Mouse (Mus musculus) right cerebral cortex, postnatal 14 days (tissue): ENCODE data around the gene Prr5.
"Not testable (repeated sequence)": the region's sequence is repeated elsewhere in the genome, so short reads cannot be mapped to it uniquely, and the experiment has no call there.

ENCODE experiments used
- DNase-seq: peaks from one replicate; pipeline ENCODE4 v3.0.0; 2022

Prr5 gene

GRCm38 (mm10) chr15:84717570-84718270 lies 48.3 kb downstream of the Prr5 start:
- not testable (repeated sequence) for DNase-seq

GRCm38 (mm10) chr15:84718785-84719184 lies 49.4 kb downstream of the Prr5 start:
- DNase-seq, result no peak

GRCm38 (mm10) chr15:84719791-84720190 lies 50.4 kb downstream of the Prr5 start, which contains the start of gene Arhgap8:
TSS of gene Arhgap8 (plus strand) at chr15:84720052.
- no peak for DNase-seq

GRCm38 (mm10) chr15:84720291-84721204 lies 51.1 kb downstream of the Prr5 start:
- DNase-seq, result no peak

- not testable (repeated sequence) for DNase-seq
These were observed 54.2 kb downstream of the Prr5 start for GRCm38 (mm10) chr15:84723656-84724055.

- DNase-seq, result no peak
These were observed 54.8 kb downstream of the Prr5 start for GRCm38 (mm10) chr15:84724199-84724598.

- no peak for DNase-seq
These were observed 60.3 kb downstream of the Prr5 start for GRCm38 (mm10) chr15:84729685-84730084.

- DNase-seq, result no peak
These were observed 61.5 kb downstream of the Prr5 start for GRCm38 (mm10) chr15:84730893-84731292.

- DNase-seq, result no peak
These were observed 62.4 kb downstream of the Prr5 start for GRCm38 (mm10) chr15:84731676-84732424.

GRCm38 (mm10) chr15:84732425-84732749 lies 63.0 kb downstream of the Prr5 start:
- DNase-seq, result no peak

- no peak for DNase-seq
These were observed 67.0 kb downstream of the Prr5 start for GRCm38 (mm10) chr15:84736346-84736993.

GRCm38 (mm10) chr15:84736994-84737346 lies 67.5 kb downstream of the Prr5 start:
- no peak for DNase-seq

GRCm38 (mm10) chr15:84738246-84738645 lies 68.8 kb downstream of the Prr5 start:
- no peak for DNase-seq

GRCm38 (mm10) chr15:84741573-84741972 lies 72.2 kb downstream of the Prr5 start:
- DNase-seq, result no peak

GRCm38 (mm10) chr15:84743347-84743746 lies 73.9 kb downstream of the Prr5 start:
- DNase-seq, result no peak

- no peak for DNase-seq
These were observed 74.9 kb downstream of the Prr5 start for GRCm38 (mm10) chr15:84744308-84744707.

GRCm38 (mm10) chr15:84745831-84746230 lies 76.4 kb downstream of the Prr5 start:
- no peak for DNase-seq
